Mouse (Mus musculus) neural tube, embryonic 14.5 days (tissue): Measurements from ENCODE around the gene Mcm3. TPM values are rescaled to one million over a fixed set of nuclear protein-coding genes. Genes with fewer than 3 reads are reported as not detected.
"Not testable (repeated sequence)": the region's sequence is repeated elsewhere in the genome, so short reads cannot be mapped to it uniquely, and the experiment has no call there.

Experiments
- ATAC-seq: fragments of 200-750 bp; cut with Nextera tagmentation; 2 replicates; pipeline ENCODE4 v1.8.0; 2017; ENCODE audit warnings: low read depth, mild to moderate bottlenecking, moderate TSS enrichment, moderate library complexity
- H3K27ac ChIP-seq: fragments of 300-500 bp; sonication (generic); 2 replicates; pipeline ENCODE4 v1.5.1; 2014; ENCODE audit warnings: low read depth, mild to moderate bottlenecking, control low read depth, low read length, moderate library complexity, mixed read lengths
- H3K27me3 ChIP-seq: fragments of 300-500 bp; sonication (generic); 2 replicates; pipeline ENCODE4 v1.6.1; 2014; ENCODE audit warnings: low read length; ENCODE audit not compliant: control insufficient read depth, insufficient read depth
- H3K36me3 ChIP-seq: fragments of 300-500 bp; sonication (generic); 2 replicates; pipeline ENCODE4 v1.6.1; 2014; ENCODE audit warnings: low read length, mixed read lengths; ENCODE audit not compliant: control insufficient read depth, insufficient read depth
- H3K4me1 ChIP-seq: fragments of 300-500 bp; sonication (generic); 2 replicates; pipeline ENCODE4 v1.6.1; 2014; ENCODE audit warnings: low read length; ENCODE audit not compliant: control insufficient read depth, insufficient read depth
- H3K4me2 ChIP-seq: fragments of 300-500 bp; sonication (generic); 2 replicates; pipeline ENCODE4 v1.6.1; 2014; ENCODE audit warnings: mild to moderate bottlenecking, low read depth, low read length, control low read depth
- H3K4me3 ChIP-seq: fragments of 300-500 bp; sonication (generic); 2 replicates; pipeline ENCODE4 v1.5.1; 2014; ENCODE audit warnings: low read depth, low read length, control low read depth, mixed read lengths
- H3K9ac ChIP-seq: fragments of 300-500 bp; sonication (generic); replicated peaks from 2 replicates; pipeline ENCODE4 v1.6.1; 2014; ENCODE audit warnings: low read depth, mild to moderate bottlenecking, control low read depth, low read length, mixed read lengths
- H3K9me3 ChIP-seq: fragments of 300-500 bp; sonication (generic); 2 replicates; pipeline ENCODE4 v1.6.1; 2016; ENCODE audit warnings: low read length; ENCODE audit not compliant: control insufficient read depth
- WGBS: fragments of 180-500 bp; shearing (Covaris S2); extraction: QIAGEN DNeasy Blood & Tissue Kit; methylation state at CpG from one replicate; pipeline ENCODE4 v1.1.7; 2014; 5-methylcytosine and 5-hydroxymethylcytosine counted together
- polyA plus RNA-seq: library from polyadenylated mRNA; unstranded; fragments of >200 nt; fragmentation: Nextera tagmentation; extraction: Ambion mirVana; gene quantifications from 2 replicates; pipeline ENCODE4 v1.2.1, GENCODE M21; 2014

Gene Mcm3
- polyA plus RNA-seq, 1 experiment from 2014 or later, result 10.4 TPM

DNA sequence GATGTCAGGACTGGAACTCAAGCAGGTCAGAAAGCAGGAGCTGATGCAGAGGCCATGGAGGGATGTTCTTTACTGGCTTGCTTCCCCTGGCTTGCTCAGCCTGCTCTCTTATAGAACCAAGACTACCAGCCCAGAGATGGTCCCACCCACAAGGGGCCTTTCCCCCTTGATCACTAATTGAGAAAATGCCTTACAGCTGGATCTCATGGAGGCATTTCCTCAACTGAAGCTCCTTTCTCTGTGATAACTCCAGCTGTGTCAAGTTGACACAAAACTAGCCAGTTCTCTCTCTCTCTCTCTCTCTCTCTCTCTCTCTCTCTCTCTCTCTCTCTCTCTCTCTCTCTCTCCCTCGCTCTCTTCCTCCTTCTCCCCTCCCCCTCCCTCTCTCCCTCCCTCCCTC lies 29.6 kb downstream of the Mcm3 start, which contains the start of gene Il17f:
TSS of gene Il17f (minus strand) at position 101 of the 400 bp plus-strand sequence.
- WGBS, result 71% methylated on average over 1 of the region's 1 CpGs

GRCm38 (mm10) chr1:20788419-20788818 lies 31.7 kb downstream of the Mcm3 start:
- WGBS, result 44% methylated on average over 10 of the region's 10 CpGs
- H3K4me3 ChIP-seq, result no peak overlapping the region
- H3K9ac ChIP-seq, result no peak overlapping the region
- no peak for ATAC-seq
- no peaks in the 10 kb centered on the region for H3K36me3 ChIP-seq
- H3K4me2 ChIP-seq, result no peak overlapping the region
- H3K27ac ChIP-seq, result no peak overlapping the region
- H3K4me1 ChIP-seq, result no peaks in the 10 kb centered on the region
- H3K9me3 ChIP-seq, result no peaks in the 10 kb centered on the region
- H3K27me3 ChIP-seq, result no peaks in the 10 kb centered on the region

More for the DNA sequence above, 29.6 kb downstream of the Mcm3 start, which contains the start of gene Il17f:
- not testable (repeated sequence) for H3K27ac ChIP-seq, H3K4me1 ChIP-seq, H3K4me2 ChIP-seq, ATAC-seq, H3K36me3 ChIP-seq, H3K4me3 ChIP-seq, H3K9ac ChIP-seq, H3K9me3 ChIP-seq, H3K27me3 ChIP-seq

DNA sequence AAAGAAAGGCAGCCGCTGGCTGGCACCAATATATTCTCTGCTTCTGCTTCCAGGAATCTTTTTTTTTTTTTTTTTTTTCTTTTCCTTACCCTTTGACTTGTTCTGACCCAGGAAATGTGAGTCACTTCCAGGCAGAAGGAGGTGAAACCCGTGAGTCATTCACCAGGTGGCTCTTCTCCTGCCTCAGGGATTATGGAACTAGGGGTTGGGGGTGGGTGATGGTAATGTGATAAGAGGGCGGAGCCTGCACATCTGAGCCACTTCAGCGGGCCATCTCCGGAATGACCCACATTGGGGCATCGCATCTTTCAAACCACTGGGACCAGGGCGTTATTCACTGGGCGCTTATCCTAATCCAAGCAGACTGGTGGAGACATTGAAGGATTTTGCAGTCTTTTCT lies 33.1 kb downstream of the Mcm3 start:
- Histone ChIP-seq H3K27me3 (no peaks in the 10 kb centered on the region), H3K9me3 (no peaks in the 10 kb centered on the region), H3K27ac (no peak overlapping the region), H3K4me1 (no peaks in the 10 kb centered on the region), H3K9ac (no peak overlapping the region), H3K4me2 (no peak overlapping the region), H3K4me3 (no peak overlapping the region), H3K36me3 (no peaks in the 10 kb centered on the region)
- no peak for ATAC-seq
- WGBS, result 60% methylated on average over 8 of the region's 8 CpGs

- H3K9ac ChIP-seq, result no peak overlapping the region
- H3K27me3 ChIP-seq, result no peaks in the 10 kb centered on the region
- no peak overlapping the region for H3K4me3 ChIP-seq
- 83% methylated on average over 2 of the region's 2 CpGs for WGBS
- H3K4me1 ChIP-seq, result no peaks in the 10 kb centered on the region
- H3K9me3 ChIP-seq, result no peaks in the 10 kb centered on the region
- no peak overlapping the region for H3K27ac ChIP-seq
- no peaks in the 10 kb centered on the region for H3K36me3 ChIP-seq
- H3K4me2 ChIP-seq, result no peak overlapping the region
- ATAC-seq, result no peak
Measured at GRCm38 (mm10) chr1:20778366-20778765, 41.7 kb downstream of the Mcm3 start.

GRCm38 (mm10) chr1:20774026-20774730 lies 45.9 kb downstream of the Mcm3 start:
- not testable (repeated sequence) for H3K4me3 ChIP-seq, H3K9ac ChIP-seq, H3K27ac ChIP-seq, H3K4me2 ChIP-seq, H3K27me3 ChIP-seq, ATAC-seq, H3K9me3 ChIP-seq, H3K4me1 ChIP-seq, H3K36me3 ChIP-seq
- WGBS, result 89% methylated on average over 4 of the region's 4 CpGs

GRCm38 (mm10) chr1:20766526-20766925 lies 53.6 kb downstream of the Mcm3 start:
- Histone ChIP-seq H3K9ac (no peak overlapping the region), H3K9me3 (no peaks in the 10 kb centered on the region), H3K4me2 (no peak overlapping the region), H3K4me3 (no peak overlapping the region), H3K4me1 (no peaks in the 10 kb centered on the region), H3K27me3 (no peaks in the 10 kb centered on the region), H3K27ac (no peak overlapping the region), H3K36me3 (no peaks in the 10 kb centered on the region)
- WGBS, result 84% methylated on average over 6 of the region's 6 CpGs
- no peak for ATAC-seq

DNA sequence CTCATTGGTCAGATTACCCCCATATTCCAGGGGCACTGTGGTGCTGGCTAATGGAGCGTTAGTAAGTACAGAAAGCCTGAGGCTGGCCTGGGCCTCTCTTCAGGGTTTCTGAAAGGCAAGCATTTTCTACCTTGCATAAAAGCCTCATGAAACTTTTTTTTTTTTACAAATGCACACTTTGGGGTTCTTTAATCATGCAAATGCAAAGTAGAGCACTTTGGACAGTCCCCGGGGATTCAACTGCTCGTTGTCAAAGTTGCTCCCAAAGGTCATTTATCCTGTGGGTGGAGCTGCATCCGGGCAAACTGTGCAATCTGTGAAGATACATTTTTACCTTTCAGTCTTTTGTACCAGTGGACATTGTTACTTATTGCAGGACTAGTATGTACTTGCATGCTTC lies 58.7 kb downstream of the Mcm3 start:
- Histone ChIP-seq H3K9me3 (no peaks in the 10 kb centered on the region), H3K27ac (no peak overlapping the region), H3K4me2 (no peak overlapping the region), H3K4me3 (no peak overlapping the region), H3K36me3 (no peaks in the 10 kb centered on the region), H3K9ac (no peak overlapping the region), H3K27me3 (no peaks in the 10 kb centered on the region), H3K4me1 (no peaks in the 10 kb centered on the region)
- 30% methylated on average over 4 of the region's 4 CpGs for WGBS
- no peak for ATAC-seq

- no peak overlapping the region for H3K4me3 ChIP-seq
- no peak for ATAC-seq
- no peak overlapping the region for H3K9ac ChIP-seq
- no peaks in the 10 kb centered on the region for H3K4me1 ChIP-seq
- WGBS, result 88% methylated on average over 5 of the region's 5 CpGs
- no peaks in the 10 kb centered on the region for H3K9me3 ChIP-seq
- no peak overlapping the region for H3K27ac ChIP-seq
- no peaks in the 10 kb centered on the region for H3K27me3 ChIP-seq
- H3K36me3 ChIP-seq, result no peaks in the 10 kb centered on the region
- H3K4me2 ChIP-seq, result no peak overlapping the region
Measured at GRCm38 (mm10) chr1:20760331-20760730, 59.8 kb downstream of the Mcm3 start.

DNA sequence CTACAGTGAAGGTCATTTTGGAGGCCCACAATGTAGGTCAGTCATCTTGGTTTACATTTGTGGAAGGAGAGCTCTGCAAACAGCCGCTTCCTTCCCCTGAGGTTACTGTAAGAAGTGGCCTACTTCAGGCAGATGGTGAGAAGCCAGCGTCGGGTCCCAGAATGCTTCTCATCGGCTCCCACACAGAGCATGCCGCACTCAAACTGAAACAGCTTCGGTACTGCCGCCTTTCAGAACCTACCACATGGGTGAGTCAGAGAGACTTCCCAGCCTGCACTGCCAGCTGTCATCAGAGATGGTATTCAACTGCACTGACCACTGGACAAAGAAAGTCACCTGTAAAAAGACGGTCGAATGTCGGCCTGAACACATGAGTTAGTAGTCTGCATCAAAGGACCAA lies 60.3 kb downstream of the Mcm3 start:
- Histone ChIP-seq H3K36me3 (no peaks in the 10 kb centered on the region), H3K27me3 (no peaks in the 10 kb centered on the region), H3K4me3 (no peak overlapping the region), H3K4me2 (no peak overlapping the region), H3K27ac (no peak overlapping the region), H3K9me3 (no peaks in the 10 kb centered on the region), H3K4me1 (no peaks in the 10 kb centered on the region), H3K9ac (no peak overlapping the region)
- WGBS, result 93% methylated on average over 10 of the region's 10 CpGs
- no peak for ATAC-seq
